Mouse (Mus musculus) frontal cortex, postnatal 36 days (tissue): ENCODE measurements around the gene Cep164.
A peak's percentile ranks its signal among the peaks of the same experiment; 100 is the strongest.
"Not testable (repeated sequence)": the region's sequence is repeated elsewhere in the genome, so short reads cannot be mapped to it uniquely, and the experiment has no call there.

Experiments used
- DNase-seq, 2 experiments: peaks; one replicate each; pipeline ENCODE4 v3.0.0; 2022; ENCODE audit warnings: low spot score in 2 of 2

Gene Cep164

GRCm38 (mm10) chr9:45828291-45828963 is at the start of gene Cep164:
Gene Cep164 (minus strand): TSS chr9:45828691.
- DNase-seq: peak; percentile 85 to 91

GRCm38 (mm10) chr9:45877928-45878327 is 49.4 kb upstream of the Cep164 start:
- DNase-seq: no peak

DNA sequence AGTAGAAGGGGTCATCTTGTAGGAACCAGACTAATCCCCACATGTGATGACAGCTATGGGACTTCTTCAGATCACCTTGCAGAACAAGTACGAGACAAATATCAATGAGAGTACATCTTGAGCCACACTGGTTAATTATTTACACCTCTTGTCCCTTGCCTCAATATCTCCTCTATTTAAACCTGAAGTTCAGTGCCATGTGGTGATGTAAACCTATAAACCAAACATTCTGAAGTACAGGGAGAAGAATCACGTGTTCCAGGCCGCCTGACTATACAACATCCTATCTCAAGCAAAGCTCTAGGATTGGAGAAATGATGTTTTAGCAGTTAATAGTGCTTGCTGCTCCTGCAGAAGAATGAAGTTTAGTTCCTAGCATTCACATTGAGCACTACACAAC is 41.8 kb upstream of the Cep164 start:
- DNase-seq: no peak

GRCm38 (mm10) chr9:45869181-45869580 is 40.7 kb upstream of the Cep164 start:
- DNase-seq: no peak

DNA sequence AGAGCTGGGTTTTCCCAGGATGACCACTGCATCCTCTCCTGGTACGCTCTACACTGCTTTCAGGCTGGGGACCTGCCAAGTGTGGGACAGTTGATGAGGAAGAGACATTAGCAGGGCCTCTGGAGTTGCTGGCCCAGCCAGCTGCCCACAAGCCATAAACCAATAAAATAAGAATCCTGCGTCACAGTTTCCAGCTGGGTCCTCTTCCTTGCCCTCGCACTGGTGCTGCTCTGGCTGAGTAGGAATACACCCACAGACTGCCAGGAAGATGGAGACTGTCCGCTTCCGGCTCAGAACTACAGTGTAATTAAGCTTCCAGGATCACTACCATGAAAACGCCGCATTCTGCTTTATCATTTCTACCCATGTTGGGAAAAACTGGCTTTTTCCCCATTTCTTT is 33.3 kb upstream of the Cep164 start:
- DNase-seq: no peak

DNA sequence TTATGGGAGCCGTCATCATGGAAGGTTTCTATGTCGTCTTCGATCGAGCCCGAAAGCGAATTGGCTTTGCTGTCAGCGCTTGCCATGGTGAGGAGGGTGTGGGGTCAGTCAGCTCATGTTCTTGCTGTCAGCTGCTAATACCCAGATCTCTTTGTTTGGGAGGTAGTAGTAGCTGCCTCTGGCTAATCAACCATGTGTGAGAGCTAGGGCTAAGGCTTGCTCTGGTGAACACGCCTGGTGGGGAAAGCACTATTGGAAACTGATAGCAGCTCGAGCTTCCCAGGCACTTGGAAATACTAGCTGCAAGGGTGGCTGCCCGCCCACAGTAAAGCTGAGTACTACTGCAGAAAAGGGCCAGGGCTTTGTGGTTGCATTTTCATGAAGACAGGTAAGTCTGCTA is 30.9 kb upstream of the Cep164 start:
- DNase-seq: no peak

- no peak for DNase-seq
Measured at GRCm38 (mm10) chr9:45854136-45854535, 25.6 kb upstream of the Cep164 start.

DNA sequence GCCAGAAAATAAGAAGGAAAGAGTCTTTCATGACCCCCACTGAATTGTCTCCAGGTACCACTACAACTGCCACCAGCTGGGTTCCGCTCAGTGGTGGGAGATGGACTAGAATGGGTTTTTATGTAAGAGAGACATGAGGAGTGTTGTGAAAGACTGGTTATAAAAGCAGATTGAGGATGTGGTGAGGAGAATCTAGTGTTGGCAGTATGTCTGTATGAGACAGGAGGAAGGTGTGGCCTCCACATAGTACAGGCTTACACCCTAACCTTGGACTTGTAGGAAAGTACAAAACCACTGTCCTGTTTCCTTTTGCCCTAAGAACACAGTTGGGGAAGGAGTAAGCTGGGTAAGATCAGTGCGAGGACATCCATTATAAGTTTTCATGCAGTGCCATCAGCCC is 25.2 kb upstream of the Cep164 start:
- DNase-seq: no peak

DNA sequence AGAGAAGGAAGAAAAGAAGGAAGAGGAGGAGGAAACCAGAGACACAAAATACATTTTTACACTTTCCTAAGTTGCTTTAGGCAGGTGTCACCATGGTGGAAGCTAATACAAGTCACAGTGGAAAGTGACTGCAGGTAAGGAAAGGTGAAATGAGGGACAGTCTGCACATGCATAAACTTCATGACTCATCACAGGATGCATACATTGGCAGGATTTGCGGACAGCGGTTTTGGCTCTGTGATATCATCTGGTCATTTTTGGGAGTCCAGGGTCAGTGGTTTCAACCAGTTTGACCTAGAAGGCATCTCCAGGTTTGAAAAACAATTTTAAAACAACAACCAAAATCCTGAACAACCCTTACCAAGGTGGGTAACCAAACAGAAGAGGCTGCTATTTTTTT is 23.3 kb upstream of the Cep164 start:
- DNase-seq: no peak

GRCm38 (mm10) chr9:45851330-45851729 is 22.8 kb upstream of the Cep164 start:
- no peak for DNase-seq

DNA sequence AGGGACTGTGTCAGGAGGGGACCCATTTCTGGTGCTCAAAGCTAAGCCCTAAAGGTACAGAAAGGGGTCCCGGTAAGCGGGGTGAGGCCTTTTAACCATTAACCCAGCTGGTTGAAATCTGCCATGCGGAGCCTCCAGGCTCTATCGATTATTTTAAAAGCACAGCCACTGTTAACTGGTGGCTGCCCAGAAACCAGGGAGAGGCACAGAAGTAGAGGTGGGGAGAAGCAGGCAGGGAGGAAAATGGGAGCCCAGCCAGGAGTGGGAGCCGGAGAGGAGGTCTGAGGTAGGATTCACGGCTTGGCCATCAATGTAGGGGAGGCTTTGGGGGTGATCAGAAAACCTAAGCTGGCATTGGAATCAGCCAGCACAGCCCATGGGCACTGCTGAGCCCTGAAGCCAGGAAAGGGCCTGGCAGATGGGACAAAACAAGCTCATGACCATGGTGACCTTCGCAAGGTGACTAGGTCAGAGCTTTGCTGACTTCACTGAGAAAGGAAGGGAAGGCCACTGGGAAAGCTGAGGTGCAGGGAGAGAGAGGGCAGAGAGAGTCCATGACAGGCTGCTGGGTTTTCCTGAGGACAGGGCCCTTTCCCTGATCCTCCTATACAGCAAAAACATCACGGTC is 22.2 kb upstream of the Cep164 start:
- DNase-seq: no peak

DNA sequence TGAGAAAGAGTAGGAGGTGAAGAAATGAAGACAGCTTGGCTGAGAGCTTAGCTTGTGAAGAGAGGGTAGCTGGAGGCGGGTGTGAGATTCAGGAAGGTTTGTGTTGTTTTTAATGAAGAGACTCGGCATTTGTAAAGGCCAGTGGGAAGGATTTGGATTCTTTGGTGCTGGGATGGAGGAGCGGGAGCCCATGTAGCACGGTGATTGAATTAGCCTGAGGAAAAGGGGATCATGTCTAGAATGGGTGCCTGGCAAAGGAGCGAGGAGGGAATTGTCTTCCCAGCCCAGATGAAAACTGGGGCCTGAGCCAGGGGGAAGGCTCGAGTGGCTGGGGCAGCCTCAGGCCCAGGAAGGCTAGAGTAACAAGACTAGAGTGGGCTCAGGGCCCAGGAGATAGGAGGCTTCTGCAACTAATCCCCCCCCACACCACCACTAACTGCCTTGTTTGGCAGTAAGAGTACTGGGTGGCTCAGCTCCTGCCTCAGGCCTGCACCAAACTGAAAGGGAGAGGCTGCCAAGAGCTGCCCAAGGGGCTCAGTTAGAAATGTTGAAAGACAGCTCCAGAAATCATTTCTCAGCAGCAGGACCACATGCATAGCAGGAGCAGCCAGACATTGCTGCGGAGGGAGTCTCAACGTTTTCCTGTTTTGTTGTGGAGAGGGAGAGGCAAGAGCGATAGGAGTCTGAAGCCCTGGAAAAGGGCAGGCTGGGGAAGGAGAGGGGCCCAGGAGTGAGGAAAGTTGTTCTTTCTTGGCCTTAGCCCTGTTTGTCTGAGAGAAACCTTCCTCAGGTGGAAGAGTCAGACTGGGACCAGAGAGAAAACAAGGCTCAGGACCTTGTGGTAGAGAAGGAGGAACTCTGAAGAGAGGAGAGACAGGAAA is 21.3 kb upstream of the Cep164 start:
- DNase-seq: peak; percentile 67 to 83

DNA sequence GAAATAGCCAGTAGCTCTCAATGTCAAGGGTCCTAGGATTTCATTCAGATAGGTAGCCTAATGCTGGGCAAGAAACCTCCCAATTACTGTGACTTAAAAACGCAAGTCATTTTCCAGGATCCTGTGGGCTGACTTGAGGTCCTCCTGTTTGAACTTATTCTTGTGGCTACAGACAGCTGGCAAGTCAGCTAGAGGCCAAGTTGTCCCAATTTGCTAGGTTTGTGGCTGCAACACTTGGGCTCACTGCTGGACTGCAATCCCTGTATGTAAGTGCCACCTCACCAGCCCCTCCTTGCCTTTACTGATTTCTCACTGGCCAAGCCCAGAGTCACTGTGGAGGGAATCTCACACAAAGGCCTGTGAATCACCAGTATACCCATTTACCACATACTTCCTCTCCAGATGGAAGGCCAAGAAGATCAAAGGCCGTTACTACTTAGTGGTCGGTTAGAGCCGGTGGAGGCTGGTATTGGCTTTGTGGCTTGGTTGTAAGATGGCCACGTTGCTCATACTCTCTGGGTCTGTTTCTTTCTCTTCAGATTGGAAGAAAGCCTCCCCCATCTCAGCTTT is 18.5 kb upstream of the Cep164 start:
- no peak for DNase-seq

DNA sequence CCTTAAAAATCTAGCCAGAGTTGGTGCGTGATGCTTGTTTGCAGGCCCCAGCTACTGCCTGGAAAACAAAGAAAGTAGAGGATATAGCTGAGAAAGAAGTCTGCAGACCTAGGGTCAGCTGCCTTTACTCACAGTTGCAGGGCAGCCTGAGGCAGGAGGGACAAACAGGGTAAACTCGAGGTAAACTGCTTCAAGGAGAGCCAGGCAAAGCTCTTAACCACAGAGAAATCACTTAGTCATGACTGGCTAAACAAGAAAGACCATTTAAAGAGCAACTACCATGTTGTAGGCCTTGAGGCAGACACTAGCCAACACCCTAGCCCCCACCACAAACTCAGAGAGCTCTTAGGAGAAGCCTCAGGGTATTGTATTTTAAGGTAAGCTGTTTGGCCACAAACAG is 17.7 kb upstream of the Cep164 start:
- DNase-seq: not testable (repeated sequence)

GRCm38 (mm10) chr9:45845541-45845940 is 17.1 kb upstream of the Cep164 start:
- no peak for DNase-seq

GRCm38 (mm10) chr9:45843780-45844179 is 15.3 kb upstream of the Cep164 start:
- DNase-seq: no peak

GRCm38 (mm10) chr9:45843007-45843406 is 14.5 kb upstream of the Cep164 start:
- no peak for DNase-seq

GRCm38 (mm10) chr9:45841458-45841857 is 13.0 kb upstream of the Cep164 start:
- no peak for DNase-seq

GRCm38 (mm10) chr9:45840331-45840730 is 11.8 kb upstream of the Cep164 start:
- no peak for DNase-seq

GRCm38 (mm10) chr9:45839982-45840300 is 11.4 kb upstream of the Cep164 start:
- no peak for DNase-seq

DNA sequence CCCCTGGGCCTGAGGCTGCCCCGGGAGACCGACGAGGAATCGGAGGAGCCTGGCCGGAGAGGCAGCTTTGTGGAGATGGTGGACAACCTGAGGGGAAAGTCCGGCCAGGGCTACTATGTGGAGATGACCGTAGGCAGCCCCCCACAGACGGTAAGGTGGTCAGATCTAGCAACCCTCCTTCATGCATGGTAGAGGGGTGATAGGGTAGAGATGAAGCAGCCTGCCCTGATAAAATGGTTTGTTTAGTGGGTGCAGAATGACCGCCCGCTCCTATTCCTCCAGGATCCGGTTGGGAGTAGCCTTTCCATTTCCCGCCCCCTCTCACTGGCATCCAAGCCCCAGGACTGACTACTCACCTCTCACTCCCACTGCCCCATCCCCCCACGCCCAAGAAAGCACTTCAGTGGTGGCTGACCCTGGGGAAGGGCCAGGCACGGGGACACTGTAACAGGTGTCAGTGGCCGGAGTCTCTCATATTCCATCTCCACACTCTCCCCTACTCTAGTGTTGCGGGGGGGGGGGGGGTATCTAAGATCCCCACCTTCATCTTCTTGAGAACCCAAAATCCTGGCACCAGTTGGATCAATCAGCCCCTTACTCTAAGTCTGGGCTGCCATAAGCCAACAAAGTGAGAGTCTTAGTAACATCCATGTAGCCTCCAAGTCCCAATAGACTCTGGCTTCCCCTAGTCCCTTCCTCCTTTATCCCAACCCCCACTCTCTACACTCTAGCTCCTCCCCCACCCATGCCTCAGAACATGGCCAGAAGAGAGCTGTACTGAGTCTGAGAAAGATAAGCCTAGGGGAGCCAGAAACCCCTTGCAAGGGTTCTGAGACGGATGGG is 10.9 kb upstream of the Cep164 start:
- no peak for DNase-seq
